Mouse (Mus musculus): Measurements from ENCODE around the gene Plekha6.

Plekha6 gene

GRCm38 (mm10) chr1:133163820-133164431, at the start of gene Plekha6:
Gene Plekha6, plus strand, starts transcription at chr1:133164210.
- DNase-seq (ENCODE audit: low spot score in 2 of 2) = peak in 1 of 2 experiments; percentile 9

- no peak for DNase-seq (ENCODE audit: low spot score in 2 of 2)
Observed at GRCm38 (mm10) chr1:133116108-133116507, 47.9 kb upstream of the Plekha6 start.

GRCm38 (mm10) chr1:133118127-133118526, 45.9 kb upstream of the Plekha6 start:
- DNase-seq (ENCODE audit: low spot score in 2 of 2) = peak; percentile 15 to 53

- no peak for DNase-seq (ENCODE audit: low spot score in 2 of 2)
Observed at GRCm38 (mm10) chr1:133118844-133119243, 45.2 kb upstream of the Plekha6 start.

GRCm38 (mm10) chr1:133119931-133120712, 43.9 kb upstream of the Plekha6 start:
- DNase-seq (ENCODE audit: low spot score in 2 of 2) = peak in 1 of 2 experiments; percentile 20

GRCm38 (mm10) chr1:133121246-133121645, 42.8 kb upstream of the Plekha6 start:
- no peak for DNase-seq (ENCODE audit: low spot score in 2 of 2)

GRCm38 (mm10) chr1:133124137-133124536, 39.9 kb upstream of the Plekha6 start:
- DNase-seq (ENCODE audit: low spot score in 2 of 2) = no peak

- DNase-seq (ENCODE audit: low spot score in 2 of 2) = no peak
Observed at GRCm38 (mm10) chr1:133125640-133126364, 38.2 kb upstream of the Plekha6 start.

GRCm38 (mm10) chr1:133126365-133126740, 37.7 kb upstream of the Plekha6 start:
- no peak for DNase-seq (ENCODE audit: low spot score in 2 of 2)

GRCm38 (mm10) chr1:133127328-133127727, 36.7 kb upstream of the Plekha6 start:
- DNase-seq (ENCODE audit: low spot score in 2 of 2) = no peak

GRCm38 (mm10) chr1:133129471-133130221, 34.4 kb upstream of the Plekha6 start:
- DNase-seq (ENCODE audit: low spot score in 2 of 2) = no peak

GRCm38 (mm10) chr1:133130638-133131560, 33.1 kb upstream of the Plekha6 start, which contains the start of gene Ppp1r15b:
Gene Ppp1r15b, plus strand, starts transcription at chr1:133131143.
- DNase-seq (ENCODE audit: low spot score in 2 of 2) = peak; percentile 100

- no peak for DNase-seq (ENCODE audit: low spot score in 2 of 2)
Observed at GRCm38 (mm10) chr1:133131561-133131905, 32.5 kb upstream of the Plekha6 start.

GRCm38 (mm10) chr1:133131936-133132335, 32.1 kb upstream of the Plekha6 start:
- DNase-seq (ENCODE audit: low spot score in 2 of 2) = peak; percentile 6 to 29

- DNase-seq (ENCODE audit: low spot score in 2 of 2) = peak; percentile 22 to 30
Observed at GRCm38 (mm10) chr1:133132388-133133326, 31.4 kb upstream of the Plekha6 start.

- DNase-seq (ENCODE audit: low spot score in 2 of 2) = peak; percentile 31 to 49
Observed at GRCm38 (mm10) chr1:133133425-133133824, 30.6 kb upstream of the Plekha6 start.

GRCm38 (mm10) chr1:133134071-133134470, 29.9 kb upstream of the Plekha6 start:
- DNase-seq (ENCODE audit: low spot score in 2 of 2) = no peak

- peak in 1 of 2 experiments; percentile 27 for DNase-seq (ENCODE audit: low spot score in 2 of 2)
Observed at GRCm38 (mm10) chr1:133134881-133135280, 29.1 kb upstream of the Plekha6 start.

- DNase-seq (ENCODE audit: low spot score in 2 of 2) = peak; percentile 35 to 39
Observed at GRCm38 (mm10) chr1:133135808-133136207, 28.2 kb upstream of the Plekha6 start.
